Mouse (Mus musculus) thymus, postnatal 10 days (tissue): Measurements from ENCODE around the gene Ankmy2.
"Not testable (repeated sequence)": the region's sequence is repeated elsewhere in the genome, so short reads cannot be mapped to it uniquely, and the experiment has no call there.

Source experiments
- DNase-seq, 2 experiments: peaks; one replicate each; pipeline ENCODE4 v3.0.0; 2021; ENCODE audit warnings: low spot score in 2 of 2

Gene Ankmy2

DNA sequence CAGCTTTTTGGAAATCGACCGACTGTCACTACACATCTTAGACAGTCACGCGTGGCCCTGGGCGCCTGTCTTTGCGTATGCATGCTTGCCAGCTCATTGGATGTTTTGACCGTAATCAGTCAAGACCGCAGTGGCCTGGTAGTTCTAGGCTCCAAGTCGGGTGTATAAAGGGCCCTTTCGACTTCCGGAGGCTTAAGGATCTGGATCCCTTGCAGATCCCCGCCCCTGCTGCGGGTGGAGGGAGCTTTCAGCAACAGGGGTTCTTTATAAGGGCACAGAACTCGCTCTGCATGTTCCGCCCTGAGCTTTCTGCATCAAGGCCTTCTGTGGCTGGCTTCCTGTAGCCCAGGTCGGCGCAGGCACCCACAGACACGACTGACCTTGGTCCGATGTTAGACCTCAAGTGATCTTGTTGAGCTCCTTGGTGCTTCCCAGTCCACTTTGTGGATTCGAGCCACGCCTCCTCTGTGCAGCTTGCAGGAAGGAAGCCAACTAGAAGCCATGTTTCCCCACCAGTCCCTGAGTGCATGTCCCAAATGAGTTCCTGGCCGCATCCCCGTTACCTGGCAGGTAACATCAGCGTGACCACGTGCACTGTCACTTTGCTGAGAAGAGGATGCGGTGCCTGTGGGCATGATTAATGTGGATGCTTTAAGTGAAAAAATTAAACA, 859 bp downstream of the Ankmy2 start, which contains the start of gene Bzw2:
Bzw2 (minus strand) TSS at position 443 of the 671 bp plus-strand sequence.
- peak; percentile 59 to 64 for DNase-seq

DNA sequence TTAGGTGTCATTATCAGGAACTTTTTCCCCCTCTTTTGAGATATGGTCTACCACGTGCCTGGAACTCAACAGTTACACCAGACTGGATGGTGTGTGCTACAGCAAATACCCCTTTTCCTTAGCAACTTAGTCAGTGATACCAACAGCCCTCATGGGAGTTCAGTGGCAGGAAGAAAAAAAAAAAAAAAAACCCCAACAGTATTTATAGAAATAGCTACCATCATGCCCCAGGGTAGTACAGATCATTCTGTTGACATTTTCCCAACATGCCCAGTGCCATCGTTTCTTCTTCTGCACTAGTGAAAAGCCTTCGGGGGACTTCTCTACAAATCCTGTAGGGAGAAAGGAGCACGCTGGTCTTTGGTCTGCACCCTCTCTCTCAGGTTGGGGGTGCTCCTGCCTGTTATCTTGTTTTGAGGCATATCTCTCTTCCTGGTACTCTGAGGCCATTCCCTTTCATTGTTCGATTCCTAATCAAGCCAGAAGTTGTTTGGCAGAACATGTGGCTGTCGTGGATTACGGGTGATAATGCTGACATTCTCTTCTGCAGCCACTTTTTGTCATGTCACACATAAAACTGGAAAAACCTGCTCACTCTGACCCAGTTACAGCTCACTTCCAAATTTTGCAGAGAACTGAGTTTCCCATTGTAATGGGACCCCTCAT, 7.3 kb downstream of the Ankmy2 start:
- DNase-seq, result no peak

DNA sequence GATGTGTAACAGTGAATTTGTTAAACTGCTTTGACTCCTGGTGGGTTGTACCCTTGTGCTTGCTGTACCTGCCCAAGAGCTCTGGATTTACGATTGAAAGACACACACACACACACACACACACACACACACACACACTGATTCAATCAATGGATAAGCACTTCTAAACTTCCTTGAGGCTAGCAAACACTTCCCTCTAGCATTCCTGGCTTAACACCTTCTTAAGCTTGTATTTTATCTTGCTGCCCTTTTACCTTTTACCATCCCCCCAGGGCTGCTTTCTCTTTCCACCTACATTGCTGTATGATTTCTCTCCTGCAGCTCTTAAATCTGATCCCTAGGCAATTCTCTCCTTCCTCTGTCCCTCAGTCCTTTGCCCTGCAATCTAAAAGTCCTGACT, 8.4 kb downstream of the Ankmy2 start:
- DNase-seq, result no peak

DNA sequence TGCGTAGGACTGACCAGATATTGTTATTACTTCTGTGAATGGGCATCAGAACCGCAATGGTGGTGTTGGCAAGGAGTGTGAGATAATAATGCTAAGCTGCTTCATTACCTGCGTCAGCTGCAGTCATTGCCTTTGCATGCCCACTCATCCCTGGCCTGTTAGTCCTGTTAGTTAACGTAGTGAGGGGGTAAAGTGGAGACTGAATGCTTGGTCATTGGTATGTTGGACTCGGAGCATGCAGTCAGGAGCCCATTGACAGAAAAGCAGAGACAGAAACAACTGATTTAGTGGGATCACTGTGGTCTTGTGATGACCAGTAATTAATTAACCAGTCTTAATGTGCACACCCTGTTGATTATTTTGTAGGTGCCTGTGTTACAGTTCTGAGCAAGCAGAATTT, 20.3 kb downstream of the Ankmy2 start:
- no peak for DNase-seq

DNA sequence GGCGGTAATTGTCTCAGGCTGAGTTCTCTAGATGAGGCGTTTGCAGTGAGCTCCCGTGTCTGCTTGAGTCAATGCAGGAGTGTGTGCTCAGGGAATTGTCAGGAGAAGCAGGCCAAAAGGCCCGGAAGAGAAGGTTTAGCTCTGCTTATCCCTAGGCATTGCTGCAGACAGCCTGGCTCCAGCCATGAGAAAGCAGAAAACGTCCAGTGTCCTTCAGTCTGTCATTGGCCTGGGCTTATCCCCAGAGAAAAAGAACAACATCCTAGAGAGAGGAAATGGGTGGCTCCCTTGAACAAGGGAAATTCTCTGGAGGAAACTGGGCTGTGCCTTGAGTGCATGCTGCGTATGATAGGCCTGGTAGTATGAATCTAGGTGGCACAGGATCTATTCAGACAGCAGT, 25.7 kb downstream of the Ankmy2 start:
- DNase-seq, result no peak

DNA sequence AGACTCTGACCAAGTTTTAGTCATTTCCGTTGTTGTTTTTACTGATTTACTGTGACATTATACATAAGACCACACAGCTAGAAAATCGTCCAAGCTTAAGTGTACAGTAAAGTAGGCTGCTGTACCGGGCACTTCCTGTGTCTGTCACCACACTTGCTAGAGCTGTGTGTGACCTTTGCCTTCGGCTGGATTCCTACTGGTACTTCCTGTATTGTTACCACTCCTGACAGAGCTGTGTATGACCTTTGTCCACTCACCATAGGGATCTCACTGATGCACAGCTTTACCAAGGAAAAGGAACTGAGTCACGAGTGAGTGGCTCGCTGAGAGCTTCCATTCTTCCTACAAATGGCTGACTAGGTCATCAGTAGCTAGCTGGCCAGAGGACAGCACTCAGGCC, 30.2 kb downstream of the Ankmy2 start:
- no peak for DNase-seq

DNA sequence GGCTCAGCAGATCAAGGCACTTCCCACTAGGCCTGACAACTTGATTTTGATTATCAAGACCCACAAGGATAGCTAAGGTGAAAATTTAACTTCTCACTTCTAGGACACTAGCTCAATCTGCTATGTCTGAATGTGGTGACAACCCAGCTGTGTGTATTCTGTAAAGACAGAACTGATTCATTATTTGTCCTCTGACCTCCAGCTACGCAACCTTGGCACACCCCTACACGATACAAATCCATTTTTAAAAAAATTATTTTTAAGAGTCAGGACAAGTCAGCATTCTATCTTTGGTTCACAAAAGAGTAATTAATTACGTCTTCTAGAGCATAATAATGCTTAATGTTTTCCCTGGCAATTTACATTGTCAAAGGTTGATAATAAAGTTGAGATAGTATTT, 32.7 kb downstream of the Ankmy2 start:
- DNase-seq, result no peak

DNA sequence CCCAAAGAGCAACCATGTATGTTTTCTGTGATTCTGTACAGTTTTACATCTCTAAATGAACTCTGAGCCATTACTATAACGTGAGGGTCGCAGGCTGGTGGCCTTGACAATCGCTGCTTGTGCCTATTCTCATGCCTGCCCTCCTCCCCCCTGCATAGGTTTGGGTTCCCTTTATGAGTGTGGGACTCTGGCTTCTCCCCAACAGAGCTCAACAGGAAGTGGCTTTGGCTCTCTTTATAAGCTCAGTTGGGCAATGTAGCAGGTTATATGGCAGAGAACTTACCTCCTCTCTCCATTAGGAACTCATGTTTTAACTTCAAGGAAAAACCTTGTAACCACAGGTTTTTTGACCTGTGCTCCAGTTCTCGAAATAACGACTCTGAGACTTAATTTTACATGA, 33.4 kb downstream of the Ankmy2 start:
- no peak for DNase-seq

DNA sequence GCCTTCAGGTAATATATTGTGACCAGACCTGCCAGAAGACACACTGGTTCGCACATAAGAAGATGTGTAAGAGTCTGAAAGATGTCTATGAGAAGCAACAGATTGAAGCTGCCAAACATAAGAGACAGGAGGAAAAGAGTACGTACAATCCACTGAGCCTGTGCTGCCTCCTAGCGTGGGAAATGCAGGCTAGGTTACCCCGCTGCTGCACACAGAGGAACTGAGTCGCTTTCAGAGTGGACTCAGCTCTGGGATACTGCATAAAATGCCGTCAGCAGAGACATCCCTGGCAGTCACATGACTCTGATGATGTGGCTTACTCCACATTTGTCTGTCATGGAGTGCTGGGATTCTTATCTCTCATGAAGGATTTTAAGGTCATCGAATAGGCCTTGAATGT, 38.1 kb downstream of the Ankmy2 start:
- no peak for DNase-seq

DNA sequence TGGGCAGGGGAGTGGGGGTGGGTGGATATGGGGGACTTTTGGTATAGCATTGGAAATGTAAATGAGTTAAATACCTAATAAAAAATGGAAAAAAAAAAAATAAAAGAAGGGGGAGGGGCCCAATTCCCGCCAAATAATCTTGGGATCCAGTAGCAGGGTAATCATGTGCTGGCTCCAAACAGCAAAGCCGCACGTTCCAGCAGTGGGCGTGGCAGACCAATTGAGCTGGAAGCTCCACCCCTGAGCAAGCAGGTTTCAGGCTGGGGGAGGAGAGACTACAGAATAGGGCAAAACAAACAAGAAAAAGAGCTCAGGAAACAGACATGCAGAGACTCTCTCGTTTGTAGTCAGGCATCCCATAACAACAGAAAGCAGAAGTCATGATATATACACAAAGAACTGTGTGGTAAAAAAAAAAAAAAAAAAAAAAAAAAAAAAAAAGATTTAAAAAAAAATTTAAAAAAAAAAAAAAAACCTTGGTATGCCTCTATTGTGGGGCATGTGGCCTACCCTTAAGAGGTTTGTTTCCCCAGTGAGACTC, 48.7 kb downstream of the Ankmy2 start:
- not testable (repeated sequence) for DNase-seq

DNA sequence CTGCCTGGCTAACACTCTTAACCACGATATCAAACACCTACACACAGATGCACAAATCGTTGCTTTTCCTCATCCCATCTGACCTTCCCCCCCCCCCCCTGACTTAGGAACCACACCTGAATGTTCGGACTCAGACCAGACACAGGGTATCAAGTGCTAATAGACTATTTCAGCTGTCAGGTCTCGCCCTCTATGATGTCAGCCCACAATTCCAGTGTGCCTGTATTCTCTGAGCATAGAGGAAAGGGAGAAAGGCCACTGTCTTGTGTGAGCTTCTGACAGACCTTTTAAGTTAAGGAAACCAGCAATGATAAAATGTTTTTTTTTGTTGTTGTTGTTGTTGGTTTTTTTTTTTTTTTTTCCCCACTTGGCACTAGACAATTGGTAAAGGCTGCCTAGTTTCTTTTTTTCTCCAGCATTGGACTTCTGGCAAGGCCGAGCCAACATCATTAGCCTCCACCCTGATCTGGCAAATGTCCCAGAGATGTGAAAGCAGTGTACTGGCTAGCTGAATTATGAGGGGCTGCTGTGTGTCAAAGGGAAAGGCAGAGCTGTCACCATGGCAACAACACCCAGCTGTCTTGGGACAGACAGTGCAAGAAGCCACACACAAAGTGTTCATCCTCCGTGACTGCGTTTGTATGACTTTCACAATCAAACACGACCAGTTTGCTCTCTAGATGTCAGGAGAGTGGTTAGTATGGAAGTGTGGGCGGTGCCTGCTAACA, 50.3 kb downstream of the Ankmy2 start:
- no peak for DNase-seq

DNA sequence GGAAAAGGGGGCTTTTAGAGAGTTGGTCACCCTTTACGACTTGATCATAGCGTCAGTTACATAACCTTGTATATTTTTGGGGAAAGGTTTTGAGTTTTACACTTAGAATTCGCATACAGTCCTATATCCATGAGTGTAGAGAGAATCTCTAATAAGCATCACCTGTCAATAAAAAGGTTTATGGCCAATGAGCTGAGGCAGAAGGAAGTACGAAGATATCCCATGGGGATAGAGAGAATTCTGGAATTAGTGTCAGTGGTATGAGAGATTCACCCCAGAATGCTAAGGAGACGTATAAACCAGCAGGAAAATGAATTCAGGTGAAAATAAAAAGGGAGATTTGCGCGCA, 50.9 kb downstream of the Ankmy2 start:
- no peak for DNase-seq

DNA sequence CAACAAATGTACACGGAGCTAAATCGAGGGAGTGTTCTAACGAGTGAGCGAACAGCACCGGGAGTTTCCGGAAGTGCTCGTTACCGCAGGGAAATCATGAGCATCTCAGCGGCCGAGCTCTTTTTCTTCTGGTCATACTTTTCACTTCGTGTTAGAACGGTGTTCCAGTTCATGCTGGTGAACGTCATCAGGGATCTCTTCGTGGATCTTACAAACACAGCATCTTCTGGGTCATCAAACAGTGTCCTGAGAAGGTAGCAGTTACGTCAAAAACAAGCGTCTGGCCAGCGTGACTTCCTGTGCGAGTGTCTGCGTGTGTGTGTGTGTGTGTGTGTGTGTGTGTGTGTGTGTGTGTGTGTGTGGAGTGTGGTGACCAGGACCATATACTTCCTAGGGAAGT, 51.5 kb downstream of the Ankmy2 start:
- DNase-seq, result no peak

DNA sequence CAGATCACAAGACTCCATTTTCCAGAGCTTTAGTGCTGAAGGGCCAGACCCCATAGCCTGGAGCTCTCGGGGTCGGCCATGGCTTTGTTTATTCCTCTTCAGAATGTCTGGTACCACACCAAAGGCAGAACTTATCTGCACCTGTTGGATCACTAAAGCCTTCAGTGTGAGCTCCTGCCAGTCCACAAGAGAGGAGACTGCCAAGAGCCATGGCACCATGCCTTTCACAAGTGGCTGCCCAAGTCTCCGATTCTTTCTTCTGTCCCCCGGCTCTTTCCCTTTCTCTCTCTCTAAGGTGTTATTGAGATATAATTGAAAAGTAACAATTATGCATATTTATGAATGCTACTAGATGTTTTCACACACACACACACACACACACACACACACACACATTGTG, 53.2 kb downstream of the Ankmy2 start:
- no peak for DNase-seq

DNA sequence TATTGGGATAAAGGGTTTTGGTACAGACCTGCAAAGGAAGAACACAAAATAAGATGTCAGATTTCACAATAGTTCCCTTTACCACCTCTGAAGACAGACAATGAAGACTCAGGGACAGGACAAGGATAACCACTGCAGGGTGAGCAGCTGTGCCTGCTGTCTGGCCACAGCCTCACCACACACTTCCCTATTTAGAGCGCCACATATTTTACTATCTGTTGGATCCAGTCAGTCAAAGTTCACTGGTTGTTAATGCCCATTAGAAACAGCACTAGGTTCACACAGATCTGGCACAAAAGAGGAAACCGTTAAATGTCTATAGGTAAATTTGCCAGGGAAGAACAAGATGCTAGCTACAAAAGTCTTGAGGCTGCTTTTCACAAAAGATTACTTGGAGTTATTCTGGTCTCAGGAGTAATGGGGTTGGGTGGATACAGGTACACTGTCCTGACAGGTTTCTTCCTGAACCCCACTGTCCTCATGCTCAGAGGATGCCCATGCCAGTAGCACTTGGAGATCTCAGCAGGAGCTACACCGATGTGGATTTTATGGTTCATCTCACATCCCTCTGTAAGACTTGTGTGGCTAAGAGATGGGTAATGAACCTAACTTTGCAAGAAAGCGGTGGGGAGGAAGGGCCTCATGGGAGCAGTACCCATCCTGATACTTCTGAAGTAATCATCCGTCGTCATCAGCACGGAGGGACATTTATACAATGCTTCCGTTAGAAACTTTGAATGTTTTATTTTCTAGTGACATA, 57.7 kb downstream of the Ankmy2 start:
- no peak for DNase-seq

DNA sequence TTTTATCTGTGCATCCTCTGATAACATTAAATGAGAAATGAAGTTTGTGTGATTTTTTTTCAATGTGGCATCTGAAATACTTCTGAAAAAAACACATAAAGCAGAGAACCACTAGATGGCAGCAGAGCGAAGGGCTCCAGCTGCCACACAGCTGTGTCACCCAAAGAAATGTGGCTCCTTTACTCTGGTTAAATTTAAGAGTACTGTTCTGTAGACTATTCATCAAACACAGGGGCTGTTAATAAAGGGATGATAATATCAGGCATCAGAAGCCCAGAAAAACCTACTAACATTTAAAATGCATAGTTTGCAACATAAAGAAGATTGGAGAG, 58.2 kb downstream of the Ankmy2 start:
- DNase-seq, result peak in 1 of 2 experiments; percentile 64

DNA sequence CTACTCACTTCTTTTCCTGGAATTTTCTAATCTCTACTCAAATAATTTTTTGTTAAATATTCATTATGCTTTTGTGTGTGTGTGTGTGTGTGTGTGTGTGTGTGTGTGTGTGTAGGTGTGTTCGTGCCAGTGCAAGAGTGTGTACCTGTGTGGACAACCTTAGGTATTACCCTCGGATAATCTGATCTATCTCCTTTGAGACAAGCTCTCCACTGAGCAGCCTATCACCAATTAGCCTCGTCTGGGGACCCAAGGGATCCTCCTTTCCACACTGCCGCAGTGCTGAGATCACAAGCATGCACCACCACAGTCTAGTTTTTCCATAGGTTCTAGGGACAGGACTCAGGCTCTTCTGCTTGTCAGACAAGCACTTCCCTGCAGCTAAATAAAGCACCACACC, 59.3 kb downstream of the Ankmy2 start:
- DNase-seq, result no peak

DNA sequence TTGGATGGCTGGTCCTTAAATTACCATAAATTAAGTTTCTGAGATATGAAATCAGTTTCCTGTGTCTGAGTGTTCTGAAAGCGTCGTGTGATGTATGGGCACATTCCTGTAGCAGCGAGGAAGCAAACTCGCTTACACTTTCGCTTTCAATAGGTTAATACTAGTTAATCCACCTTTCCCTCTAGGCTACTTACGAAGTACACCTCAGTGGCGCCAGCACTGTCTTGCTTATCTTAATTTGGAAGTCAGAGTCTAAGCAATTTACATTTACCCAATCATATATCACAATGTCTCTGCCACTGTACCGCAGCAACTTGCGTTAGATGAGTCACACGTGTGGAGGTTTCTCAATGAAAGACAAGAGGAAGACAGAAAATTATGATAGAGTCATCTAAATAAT, 60.0 kb downstream of the Ankmy2 start:
- DNase-seq, result no peak

DNA sequence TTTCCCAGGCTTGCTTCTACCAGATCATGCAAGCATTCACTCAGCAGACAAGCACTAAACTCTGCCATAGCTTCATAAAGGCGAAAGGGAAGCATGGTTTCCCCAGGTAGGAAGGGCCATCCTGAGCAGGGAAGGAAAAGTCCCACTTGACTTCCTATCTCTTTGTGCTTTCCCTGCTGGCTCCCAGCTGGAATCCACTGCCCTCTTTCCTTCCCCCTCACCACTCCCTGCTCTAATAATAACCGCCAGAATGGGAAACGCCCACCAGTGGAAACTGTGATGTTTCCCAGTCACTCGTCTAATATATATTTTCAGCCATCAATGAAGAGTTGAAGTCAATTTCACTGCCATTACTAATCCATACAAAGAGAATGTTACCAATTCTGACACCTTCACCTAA, 67.5 kb downstream of the Ankmy2 start:
- no peak for DNase-seq

DNA sequence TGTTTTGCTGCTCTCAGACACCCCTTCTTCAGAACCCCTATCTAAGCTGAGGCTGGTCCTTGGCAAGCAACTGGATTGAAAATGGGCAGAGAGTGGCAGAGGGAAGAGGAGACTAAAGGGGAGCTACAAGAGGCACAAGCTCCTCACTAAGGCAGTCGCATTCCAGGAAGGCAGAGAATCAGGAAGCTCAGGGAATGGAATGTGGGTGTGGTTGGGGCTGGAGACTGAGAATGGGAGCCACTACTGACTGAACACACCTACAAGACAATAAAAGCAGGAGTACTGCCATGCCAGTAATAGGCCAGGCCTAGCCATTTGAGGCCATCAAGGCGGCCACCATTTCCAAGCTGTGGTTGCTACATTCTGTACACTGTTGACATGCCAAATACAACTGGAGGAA, 74.5 kb downstream of the Ankmy2 start:
- no peak for DNase-seq

DNA sequence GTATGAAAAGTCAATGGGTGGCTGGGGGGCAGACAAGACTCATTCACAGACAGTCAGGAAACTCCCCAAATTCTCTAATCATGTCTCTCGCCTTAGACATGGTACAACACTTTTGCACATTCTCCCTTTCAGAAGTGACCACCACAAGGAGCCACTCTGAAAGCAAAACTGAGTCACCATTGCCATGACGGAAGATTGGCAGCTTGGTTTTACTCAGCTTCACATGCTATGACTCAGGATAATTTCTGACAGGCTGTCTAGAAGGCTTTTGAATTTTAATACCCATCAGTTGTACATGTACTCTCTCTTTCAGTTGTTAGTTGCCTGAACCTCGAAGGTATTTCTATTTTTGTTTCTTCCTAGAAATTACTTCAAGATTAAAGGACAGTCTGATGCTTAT, 84.3 kb downstream of the Ankmy2 start:
- no peak for DNase-seq
